Mouse (Mus musculus): Measurements from ENCODE around the gene Amz1.

Amz1 gene

DNA sequence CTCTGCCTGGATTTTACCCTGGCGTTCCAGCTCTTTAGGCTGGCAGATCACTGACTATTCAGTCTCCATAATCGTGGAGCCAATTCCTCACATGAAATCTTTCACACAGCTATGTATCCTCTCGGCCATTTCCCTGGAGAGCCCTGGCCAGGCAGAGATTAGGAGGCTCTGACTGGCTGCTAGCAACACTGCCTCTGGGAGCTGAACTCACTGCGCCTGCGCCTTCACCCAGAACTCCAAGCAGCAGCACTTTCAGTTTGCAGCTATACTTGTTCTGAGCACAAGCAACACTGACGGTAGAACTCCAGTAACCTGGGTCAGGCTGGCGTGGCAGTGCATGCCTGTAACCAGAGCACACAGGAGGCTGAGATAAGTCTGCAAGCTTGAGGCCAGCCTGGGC lies 74.2 kb downstream of the Amz1 start:
- no peak for ATAC-seq (ENCODE audit: insufficient number of reproducible peaks, low FRiP score, low TSS enrichment)

GRCm38 (mm10) chr5:140798775-140799174 lies 74.8 kb downstream of the Amz1 start:
- ATAC-seq (ENCODE audit: insufficient number of reproducible peaks, low FRiP score, low TSS enrichment), result no peak

DNA sequence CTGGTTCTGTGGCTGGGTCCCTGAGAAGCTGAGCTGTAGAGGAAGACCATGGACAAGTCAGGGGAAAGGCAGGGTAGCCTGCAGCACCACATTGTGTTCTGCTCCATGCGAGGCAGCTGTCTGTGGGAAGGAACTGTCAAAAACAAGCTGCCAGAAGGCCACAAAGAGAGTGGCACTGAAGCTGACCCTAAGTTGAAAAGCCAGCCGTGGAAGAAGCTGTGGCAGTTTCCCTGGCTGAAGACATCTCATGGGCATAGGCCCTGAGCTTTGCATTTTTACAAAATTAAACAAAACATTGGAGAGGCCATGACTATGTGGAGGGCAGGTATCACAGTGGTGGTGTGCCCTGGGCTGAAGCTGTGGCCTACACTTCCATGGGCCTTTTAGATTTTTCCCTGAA lies 75.3 kb downstream of the Amz1 start:
- no peak for ATAC-seq (ENCODE audit: insufficient number of reproducible peaks, low FRiP score, low TSS enrichment)

- no peak for ATAC-seq (ENCODE audit: insufficient number of reproducible peaks, low FRiP score, low TSS enrichment)
Measured at GRCm38 (mm10) chr5:140800288-140800923, 76.5 kb downstream of the Amz1 start.

GRCm38 (mm10) chr5:140801782-140802181 lies 77.9 kb downstream of the Amz1 start:
- ATAC-seq (ENCODE audit: insufficient number of reproducible peaks, low FRiP score, low TSS enrichment), result no peak

DNA sequence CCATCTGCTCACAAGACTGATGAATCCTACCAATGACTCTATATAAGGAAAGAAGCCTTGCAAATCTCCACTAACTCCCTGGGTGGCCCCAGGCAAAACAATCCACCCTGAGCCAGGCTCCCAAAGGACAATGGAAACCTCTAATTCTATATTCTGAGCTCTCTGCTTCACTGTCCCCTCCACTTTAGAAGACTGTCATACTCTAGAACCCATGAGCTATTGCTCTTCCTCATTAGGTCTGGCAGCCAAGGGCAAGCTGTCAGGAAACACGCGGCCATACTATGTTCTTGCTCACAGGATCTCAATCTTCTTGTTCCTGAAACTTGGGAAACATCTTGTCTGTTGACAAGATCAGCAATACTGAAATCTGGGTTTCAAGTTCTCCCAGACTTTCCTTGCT lies 82.3 kb downstream of the Amz1 start:
- no peak for ATAC-seq (ENCODE audit: insufficient number of reproducible peaks, low FRiP score, low TSS enrichment)

DNA sequence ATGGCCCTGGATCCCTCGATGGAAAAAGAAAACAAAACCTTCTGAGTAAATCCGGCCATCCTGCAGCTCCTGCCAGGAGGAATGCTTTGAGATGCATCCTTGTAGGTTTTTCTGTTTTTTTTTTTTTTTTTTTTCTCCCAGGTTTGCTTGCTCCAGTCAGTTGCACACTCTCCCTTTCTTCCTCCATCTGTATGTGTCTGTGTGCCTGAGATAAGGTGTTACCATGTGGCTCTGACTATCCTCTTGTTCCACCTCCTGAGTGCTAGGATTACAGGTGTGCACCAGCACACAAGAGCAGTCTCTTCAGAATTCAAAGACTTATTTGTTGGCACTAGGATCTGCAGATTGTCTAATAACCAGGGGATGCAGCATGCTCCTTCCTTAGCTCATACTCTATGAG lies 83.0 kb downstream of the Amz1 start:
- no peak for ATAC-seq (ENCODE audit: insufficient number of reproducible peaks, low FRiP score, low TSS enrichment)
